Mouse (Mus musculus): ENCODE results near the gene Hs6st3.

DNA sequence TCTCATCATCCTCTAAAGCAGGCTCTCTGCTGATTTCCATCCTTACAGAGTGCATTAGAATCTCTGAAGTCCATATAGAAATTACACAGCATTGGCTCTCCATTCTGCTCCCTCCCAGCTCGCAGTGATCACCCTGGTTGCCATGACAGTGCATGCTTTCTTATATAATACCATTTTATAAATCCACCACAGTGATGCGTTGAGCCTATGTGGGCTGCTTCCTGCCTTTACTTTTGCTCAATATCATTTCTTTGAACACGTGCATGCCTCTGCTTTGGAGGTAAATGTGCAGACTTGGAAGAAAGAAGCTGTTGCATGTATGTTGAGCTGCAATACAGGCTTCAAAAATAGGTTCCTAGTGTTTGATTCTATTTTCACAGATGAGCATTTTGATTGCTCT is 494.9 kb downstream of the Hs6st3 start:
- TF ChIP-seq CTCF (IDR thresholded peaks at IDR 0.05; ENCODE audit: extremely low read depth, insufficient read depth, low read length) (no peak), POLR2A (IDR thresholded peaks at IDR 0.05; ENCODE audit: extremely low read depth, insufficient read depth, low read length) (no peak)

Data from cortical plate, adult 2 months (tissue).